Mouse (Mus musculus) liver, adult 2 months (tissue): ENCODE data around the gene Olfr1184.

ENCODE experiments used
- CTCF ChIP-seq: fragments of 200-500 bp; IDR thresholded peaks from 2 replicates; pipeline ENCODE4 v1.5.1; 2011; ENCODE audit warnings: low read depth, low read length, control low read depth
- POLR2A ChIP-seq: fragments of 200-500 bp; IDR thresholded peaks from 2 replicates; pipeline ENCODE4 v1.6.1; 2011; ENCODE audit warnings: low read length, control low read depth; ENCODE audit not compliant: insufficient read depth; ENCODE audit errors: extremely low read depth

DNA sequence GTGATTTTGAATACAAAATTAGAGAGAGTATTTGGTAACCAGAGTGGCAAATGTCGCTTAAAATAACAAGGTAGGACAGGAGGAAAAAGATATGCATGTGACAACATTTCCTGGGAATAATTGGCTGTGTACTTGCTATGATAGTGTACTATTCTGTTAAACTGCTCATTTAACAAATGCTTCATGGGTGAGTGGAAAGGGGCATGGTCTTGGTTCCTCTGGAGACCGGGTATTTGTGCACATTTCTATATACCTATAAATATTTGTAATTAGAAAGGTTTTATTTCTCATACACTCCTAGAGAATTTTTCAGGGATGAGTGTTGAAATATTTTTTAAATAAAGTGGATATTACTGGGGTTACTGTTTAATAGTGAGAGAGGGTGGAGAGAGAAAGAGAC lies 34.9 kb downstream of the Olfr1184 start, which contains the start of gene Olfr1186:
- TF ChIP-seq POLR2A, result no peak
- TF ChIP-seq CTCF, result no peak
